Mouse (Mus musculus) midbrain, embryonic 14.5 days (tissue): ENCODE results near the gene Tead2. TPM values are rescaled to one million over a fixed set of nuclear protein-coding genes. Genes with fewer than 3 reads are reported as not detected.

Experiments used
- ATAC-seq: fragments of 200-750 bp; cut with Nextera tagmentation; 2 replicates; pipeline ENCODE4 v1.8.0; 2017; ENCODE audit warnings: moderate number of reproducible peaks, moderate library complexity; ENCODE audit not compliant: low FRiP score, low TSS enrichment
- DNase-seq: peaks from one replicate; pipeline ENCODE4 v3.0.0-alpha.2; 2015
- H3K27ac ChIP-seq: fragments of 300-500 bp; sonication (generic); replicated peaks from 2 replicates; pipeline ENCODE4 v1.5.1; 2014; ENCODE audit warnings: mild to moderate bottlenecking, low read depth, low read length, moderate library complexity
- H3K27me3 ChIP-seq: fragments of 300-500 bp; sonication (generic); 2 replicates; pipeline ENCODE4 v1.6.1; 2014; ENCODE audit warnings: low read length, control low read depth, mixed read lengths; ENCODE audit not compliant: control insufficient read depth, insufficient read depth
- H3K36me3 ChIP-seq: fragments of 300-500 bp; sonication (generic); 2 replicates; pipeline ENCODE4 v1.6.1; 2014; ENCODE audit warnings: low read length, control low read depth; ENCODE audit not compliant: control insufficient read depth, insufficient read depth
- H3K4me1 ChIP-seq: fragments of 300-500 bp; sonication (generic); 2 replicates; pipeline ENCODE4 v1.6.1; 2014; ENCODE audit warnings: mild to moderate bottlenecking, antibody characterized with exemption, low read length, control low read depth; ENCODE audit not compliant: control insufficient read depth, insufficient read depth
- H3K4me2 ChIP-seq: fragments of 300-500 bp; sonication (generic); 2 replicates; pipeline ENCODE4 v1.6.1; 2014; ENCODE audit warnings: mild to moderate bottlenecking, low read length, moderate library complexity
- H3K4me3 ChIP-seq: fragments of 300-500 bp; sonication (generic); replicated peaks from 2 replicates; pipeline ENCODE4 v1.5.1; 2014; ENCODE audit warnings: low read depth, low read length
- H3K9ac ChIP-seq: fragments of 300-500 bp; sonication (generic); replicated peaks from 2 replicates; pipeline ENCODE4 v1.6.1; 2014; ENCODE audit warnings: mild to moderate bottlenecking, low read length, moderate library complexity
- H3K9me3 ChIP-seq: fragments of 300-500 bp; sonication (generic); 2 replicates; pipeline ENCODE4 v1.6.1; 2016; ENCODE audit warnings: low read length, control low read depth, mixed read lengths; ENCODE audit not compliant: control insufficient read depth
- WGBS: fragments of 180-500 bp; shearing (Covaris S2); extraction: QIAGEN DNeasy Blood & Tissue Kit; methylation state at CpG from one replicate; pipeline ENCODE4 v1.1.7; 2014; 5-methylcytosine and 5-hydroxymethylcytosine counted together
- polyA plus RNA-seq: library from polyadenylated mRNA; unstranded; fragments of >200 nt; fragmentation: Nextera tagmentation; extraction: Ambion mirVana; gene quantifications from 2 replicates; pipeline ENCODE4 v1.2.1, GENCODE M21; 2014

Tead2 gene
- polyA plus RNA-seq, 1 experiment from 2014 or later, result 59.7 TPM

- Histone ChIP-seq H3K27ac (no peak overlapping the region), H3K27me3 (peaks cover 70% of the 10 kb centered on the region), H3K4me2 (peak overlapping the region; percentile 50), H3K4me1 (0 out of 2 replicates have a peak, but pooled peaks cover 5% of the 10 kb centered on the region), H3K9ac (no peak overlapping the region), H3K36me3 (no peaks in the 10 kb centered on the region), H3K9me3 (no peaks in the 10 kb centered on the region), H3K4me3 (peak overlapping the region; percentile 25)
- DNase-seq (no peak), ATAC-seq (no peak)
- 11% methylated on average over 11 of the region's 11 CpGs for WGBS
These were observed 32.9 kb upstream of the Tead2 start for GRCm38 (mm10) chr7:45182606-45183005.

GRCm38 (mm10) chr7:45183672-45184071 is 31.9 kb upstream of the Tead2 start:
- Histone ChIP-seq H3K27me3 (peaks cover 59% of the 10 kb centered on the region), H3K9me3 (no peaks in the 10 kb centered on the region), H3K27ac (no peak overlapping the region), H3K4me1 (0 out of 2 replicates have a peak, but pooled peaks cover 5% of the 10 kb centered on the region), H3K9ac (no peak overlapping the region), H3K4me3 (no peak overlapping the region), H3K36me3 (no peaks in the 10 kb centered on the region), H3K4me2 (no peak overlapping the region)
- DNase-seq, result no peak
- ATAC-seq, result no peak
- 64% methylated on average over 7 of the region's 7 CpGs for WGBS

GRCm38 (mm10) chr7:45185921-45186320 is 29.6 kb upstream of the Tead2 start:
- H3K9me3 ChIP-seq, result no peaks in the 10 kb centered on the region
- H3K27ac ChIP-seq, result no peak overlapping the region
- H3K4me2 ChIP-seq, result no peak overlapping the region
- peaks cover 38% of the 10 kb centered on the region for H3K27me3 ChIP-seq
- DNase-seq (no peak), ATAC-seq (no peak)
- no peak overlapping the region for H3K9ac ChIP-seq
- 0 out of 2 replicates have a peak, but pooled peaks cover 5% of the 10 kb centered on the region for H3K4me1 ChIP-seq
- H3K36me3 ChIP-seq, result no peaks in the 10 kb centered on the region
- WGBS, result 64% methylated on average over 7 of the region's 7 CpGs
- no peak overlapping the region for H3K4me3 ChIP-seq

- no peak for DNase-seq
- Histone ChIP-seq H3K4me2 (no peak overlapping the region), H3K4me3 (no peak overlapping the region), H3K27me3 (peaks cover 1% of the 10 kb centered on the region; the same call in 1 of the 2 replicates), H3K4me1 (no peaks in the 10 kb centered on the region), H3K36me3 (no peaks in the 10 kb centered on the region), H3K9me3 (no peaks in the 10 kb centered on the region), H3K27ac (no peak overlapping the region), H3K9ac (0 out of 2 replicates have a peak overlapping the region, but pooled peaks have one; percentile 6)
- ATAC-seq, result no peak
- WGBS, result 64% methylated on average over 16 of the region's 16 CpGs
These were observed 26.0 kb upstream of the Tead2 start for GRCm38 (mm10) chr7:45189600-45189999.

- DNase-seq (no peak), ATAC-seq (no peak)
- Histone ChIP-seq H3K36me3 (no peaks in the 10 kb centered on the region), H3K9ac (no peak overlapping the region), H3K4me3 (no peak overlapping the region), H3K27ac (no peak overlapping the region), H3K4me1 (no peaks in the 10 kb centered on the region), H3K9me3 (no peaks in the 10 kb centered on the region), H3K27me3 (no peaks in the 10 kb centered on the region), H3K4me2 (no peak overlapping the region)
- 93% methylated on average over 6 of the region's 6 CpGs for WGBS
These were observed 25.4 kb upstream of the Tead2 start for GRCm38 (mm10) chr7:45190186-45190585.

- Histone ChIP-seq H3K27ac (no peak overlapping the region), H3K4me1 (no peaks in the 10 kb centered on the region), H3K4me3 (no peak overlapping the region), H3K9ac (no peak overlapping the region), H3K36me3 (no peaks in the 10 kb centered on the region), H3K27me3 (no peaks in the 10 kb centered on the region), H3K4me2 (no peak overlapping the region), H3K9me3 (no peaks in the 10 kb centered on the region)
- 86% methylated on average over 2 of the region's 2 CpGs for WGBS
- ATAC-seq (no peak), DNase-seq (no peak)
These were observed 24.4 kb upstream of the Tead2 start for GRCm38 (mm10) chr7:45191161-45191560.

GRCm38 (mm10) chr7:45191803-45192363 is 23.7 kb upstream of the Tead2 start:
- no peaks in the 10 kb centered on the region for H3K9me3 ChIP-seq
- no peak overlapping the region for H3K27ac ChIP-seq
- H3K9ac ChIP-seq, result no peak overlapping the region
- no peak overlapping the region for H3K4me2 ChIP-seq
- H3K4me1 ChIP-seq, result no peaks in the 10 kb centered on the region
- no peak overlapping the region for H3K4me3 ChIP-seq
- H3K36me3 ChIP-seq, result no peaks in the 10 kb centered on the region
- DNase-seq, result no peak
- no peak for ATAC-seq
- no peaks in the 10 kb centered on the region for H3K27me3 ChIP-seq
- 26% methylated on average over 8 of the region's 8 CpGs for WGBS

- Histone ChIP-seq H3K27me3 (no peaks in the 10 kb centered on the region), H3K36me3 (no peaks in the 10 kb centered on the region)
- 83% methylated on average over 7 of the region's 7 CpGs for WGBS
These were observed 22.8 kb upstream of the Tead2 start for GRCm38 (mm10) chr7:45192585-45193310.

GRCm38 (mm10) chr7:45193406-45193805 is 22.1 kb upstream of the Tead2 start:
- Histone ChIP-seq H3K9ac (no peak overlapping the region), H3K4me1 (no peaks in the 10 kb centered on the region), H3K27ac (no peak overlapping the region), H3K27me3 (no peaks in the 10 kb centered on the region), H3K36me3 (no peaks in the 10 kb centered on the region), H3K4me3 (no peak overlapping the region), H3K9me3 (no peaks in the 10 kb centered on the region), H3K4me2 (no peak overlapping the region)
- 61% methylated on average over 5 of the region's 5 CpGs for WGBS
- DNase-seq (no peak), ATAC-seq (no peak)

More at GRCm38 (mm10) chr7:45192585-45193310, 22.8 kb upstream of the Tead2 start:
- no peak overlapping the region for H3K27ac ChIP-seq
- H3K9me3 ChIP-seq, result no peaks in the 10 kb centered on the region
- no peaks in the 10 kb centered on the region for H3K4me1 ChIP-seq
- no peak for DNase-seq
- no peak for ATAC-seq
- H3K4me2 ChIP-seq, result no peak overlapping the region
- no peak overlapping the region for H3K4me3 ChIP-seq
- no peak overlapping the region for H3K9ac ChIP-seq
